Mouse (Mus musculus) kidney, postnatal 36 days (tissue): Measurements from ENCODE around the gene Hist2h2bb.

ENCODE experiments used
- DNase-seq, 2 experiments: peaks; one replicate each; pipeline ENCODE4 v3.0.0; 2021 to 2022; ENCODE audit warnings: mixed read lengths in 2 of 2

Hist2h2bb gene

GRCm38 (mm10) chr3:96302076-96302475 is 32.5 kb downstream of the Hist2h2bb start:
- DNase-seq, result no peak

- DNase-seq, result no peak
Measured at GRCm38 (mm10) chr3:96306506-96306905, 37.0 kb downstream of the Hist2h2bb start.

GRCm38 (mm10) chr3:96309441-96309840 is 39.9 kb downstream of the Hist2h2bb start:
- DNase-seq, result no peak

DNA sequence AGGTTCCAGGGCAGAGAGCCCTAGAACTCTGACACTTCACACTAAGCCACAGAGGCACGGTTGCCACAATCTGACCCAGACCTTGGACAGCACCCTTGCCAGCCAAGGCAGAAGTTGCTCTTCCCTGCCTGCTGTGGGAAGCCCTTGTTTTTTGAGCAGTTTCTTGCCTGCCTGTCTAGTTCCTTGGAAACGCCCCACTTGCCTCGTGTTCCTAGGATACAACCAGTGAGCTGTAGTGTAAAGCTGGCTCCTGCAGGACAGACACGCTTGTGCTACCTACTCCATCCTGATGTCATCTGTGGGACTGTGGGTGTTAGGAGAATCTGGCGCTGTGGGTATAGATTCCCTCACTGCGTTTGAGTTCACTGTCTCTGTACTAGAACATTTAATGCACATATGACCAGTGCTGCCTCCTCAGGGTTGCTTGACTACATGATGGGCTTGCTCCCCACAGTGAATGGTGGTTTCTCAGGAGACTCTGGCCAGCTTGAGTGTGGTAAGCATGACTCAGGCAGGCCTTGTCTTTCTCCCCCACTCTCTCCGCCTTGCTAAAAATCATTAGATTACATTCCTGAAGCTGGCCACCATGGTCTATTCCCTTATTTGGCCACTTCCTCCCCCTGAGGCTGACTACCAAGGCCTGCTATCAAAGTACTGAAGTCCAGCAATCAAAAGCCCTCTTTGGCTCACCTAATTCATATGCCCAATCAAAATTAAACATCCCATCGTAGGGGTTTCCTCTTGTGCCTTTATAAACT is 43.0 kb downstream of the Hist2h2bb start:
- no peak for DNase-seq
